Mouse (Mus musculus): ENCODE data around the gene Snx12. TPM values are rescaled to one million over a fixed set of nuclear protein-coding genes. Genes with fewer than 3 reads are reported as not detected.

Gene Snx12
- polyA plus RNA-seq (2014; fragmentation: Illumina TruSeq; extraction: RNeasy Lipid Tissue Mini Kit (QIAGEN cat#74804); ENCODE audit: low read depth, low replicate concordance) = 5.6 TPM

DNA sequence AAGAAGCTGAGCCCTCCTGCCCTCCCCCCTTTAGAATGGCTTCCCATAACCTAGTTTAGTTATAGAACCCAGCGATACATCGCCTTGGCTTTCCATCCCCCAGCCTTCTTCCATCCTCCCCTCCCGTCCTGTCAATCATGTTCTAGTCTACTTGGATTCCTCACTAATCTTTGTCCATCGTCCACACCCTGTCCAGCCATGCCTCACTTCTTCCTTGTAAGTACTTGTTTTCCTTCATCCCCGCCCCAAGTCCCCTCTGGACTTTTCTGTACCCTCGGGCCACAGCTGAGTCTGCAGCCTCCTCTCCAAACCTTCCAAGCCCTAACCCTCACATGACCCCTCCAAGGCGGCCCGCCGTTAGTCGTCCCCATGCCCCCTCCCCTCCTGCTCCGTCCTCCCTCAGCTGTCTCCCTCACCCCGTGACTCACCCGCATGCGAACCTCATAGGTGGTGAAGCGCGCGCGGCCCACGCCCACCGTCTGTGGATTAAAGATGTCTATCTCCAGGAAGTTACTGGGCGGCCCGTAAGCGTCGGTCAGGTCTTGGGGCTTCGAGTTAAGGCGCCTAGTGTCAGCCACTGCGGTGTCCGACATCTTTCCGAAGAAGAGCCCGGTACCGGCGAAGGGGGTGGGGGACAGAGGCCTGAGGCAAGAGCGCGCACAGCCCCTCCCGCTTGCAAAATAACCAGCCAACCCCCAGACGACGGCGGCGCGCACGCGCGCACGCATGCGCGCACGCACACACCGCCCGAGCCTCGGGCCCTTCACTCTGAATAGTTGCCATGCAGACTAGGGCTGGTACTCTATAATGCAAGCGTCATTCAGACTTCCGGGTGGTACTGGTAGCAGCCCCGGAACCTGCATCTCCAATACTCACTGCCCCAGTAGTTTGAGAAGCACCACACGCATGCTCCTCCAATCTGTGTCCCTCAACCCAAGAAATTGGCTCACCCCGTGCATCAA, at the start of gene Snx12:
Gene Snx12, minus strand, starts transcription at position 730 of the 962 bp plus-strand sequence.

DNA sequence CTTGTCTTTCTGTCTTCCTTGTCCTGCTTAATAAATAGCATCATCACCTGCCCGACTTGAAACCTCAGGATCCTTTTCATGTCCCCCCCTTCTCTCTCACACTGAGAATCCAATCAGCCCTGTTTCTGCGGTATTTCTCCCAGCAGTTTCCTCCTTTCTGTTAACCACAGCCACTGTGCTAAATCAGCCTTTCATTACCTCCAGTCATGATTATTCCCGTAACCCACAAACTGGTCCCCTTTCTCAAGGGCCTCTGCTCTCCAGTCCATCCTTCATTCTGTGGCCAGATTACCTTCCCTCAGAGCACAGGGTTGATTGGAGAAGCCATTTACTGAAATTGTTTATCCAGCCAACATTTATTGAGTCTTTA, 46.4 kb upstream of the Snx12 start, which contains the start of gene Gm20489:
Gene Gm20489, minus strand, starts transcription at position 269 of the 370 bp plus-strand sequence.

DNA sequence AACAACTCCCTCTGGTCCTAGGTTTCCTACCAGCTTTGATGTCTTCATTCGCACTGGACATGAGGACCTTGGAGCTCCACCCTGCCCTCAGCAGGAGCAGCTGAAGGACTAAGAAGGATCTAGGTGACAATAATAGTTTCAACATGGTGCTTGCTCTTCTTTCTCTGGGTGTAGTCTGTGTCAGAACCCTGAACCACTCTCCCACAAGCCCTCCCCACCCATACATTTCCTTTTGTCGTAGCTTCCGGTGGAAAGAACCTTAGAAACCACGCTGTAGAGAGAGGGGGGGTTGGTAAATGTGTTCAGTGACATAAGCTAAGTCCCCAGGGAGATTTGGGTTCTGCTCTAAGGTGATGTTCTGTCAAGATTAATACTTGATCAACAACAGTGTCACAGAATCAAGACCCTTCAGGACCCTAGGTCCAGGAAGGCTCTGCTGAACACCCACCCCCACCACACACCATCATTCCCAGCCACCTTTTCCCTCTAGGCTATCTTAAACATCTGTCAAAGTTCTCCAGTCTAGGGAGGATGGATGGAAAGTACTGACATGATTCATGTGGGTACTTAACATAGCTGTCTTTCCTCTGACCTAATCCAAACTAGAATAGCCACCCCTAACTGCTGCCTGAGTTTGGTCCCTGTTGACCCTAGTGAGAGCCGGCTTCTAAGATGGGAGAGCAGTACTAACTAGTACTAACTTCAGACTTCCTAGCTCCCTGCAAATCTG, 45.8 kb upstream of the Snx12 start, which contains the start of gene Il2rg:
Gene Il2rg, minus strand, starts transcription at position 231 of the 730 bp plus-strand sequence.

DNA sequence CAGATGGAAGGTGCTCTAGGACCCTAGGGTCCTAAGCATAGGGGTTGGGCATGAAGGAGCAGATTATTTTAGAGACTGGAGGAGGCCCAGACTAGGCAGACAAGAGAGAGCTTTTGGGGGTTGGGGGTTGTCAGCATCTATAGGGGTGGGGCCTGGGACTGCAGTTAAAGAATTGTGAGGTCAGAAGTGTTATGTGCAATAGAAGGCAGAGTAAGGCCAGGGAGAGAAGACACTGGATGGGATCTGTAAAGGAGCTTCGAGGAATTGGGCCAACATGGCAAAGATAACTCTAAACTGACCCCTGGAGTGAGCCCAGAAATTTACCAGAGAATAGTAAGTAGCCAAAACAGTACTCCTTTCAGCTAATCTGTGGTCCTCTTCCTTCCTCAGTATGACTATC, 41.5 kb upstream of the Snx12 start, which contains the start of gene Gm614:
Gene Gm614, minus strand, starts transcription at position 101 of the 400 bp plus-strand sequence.

DNA sequence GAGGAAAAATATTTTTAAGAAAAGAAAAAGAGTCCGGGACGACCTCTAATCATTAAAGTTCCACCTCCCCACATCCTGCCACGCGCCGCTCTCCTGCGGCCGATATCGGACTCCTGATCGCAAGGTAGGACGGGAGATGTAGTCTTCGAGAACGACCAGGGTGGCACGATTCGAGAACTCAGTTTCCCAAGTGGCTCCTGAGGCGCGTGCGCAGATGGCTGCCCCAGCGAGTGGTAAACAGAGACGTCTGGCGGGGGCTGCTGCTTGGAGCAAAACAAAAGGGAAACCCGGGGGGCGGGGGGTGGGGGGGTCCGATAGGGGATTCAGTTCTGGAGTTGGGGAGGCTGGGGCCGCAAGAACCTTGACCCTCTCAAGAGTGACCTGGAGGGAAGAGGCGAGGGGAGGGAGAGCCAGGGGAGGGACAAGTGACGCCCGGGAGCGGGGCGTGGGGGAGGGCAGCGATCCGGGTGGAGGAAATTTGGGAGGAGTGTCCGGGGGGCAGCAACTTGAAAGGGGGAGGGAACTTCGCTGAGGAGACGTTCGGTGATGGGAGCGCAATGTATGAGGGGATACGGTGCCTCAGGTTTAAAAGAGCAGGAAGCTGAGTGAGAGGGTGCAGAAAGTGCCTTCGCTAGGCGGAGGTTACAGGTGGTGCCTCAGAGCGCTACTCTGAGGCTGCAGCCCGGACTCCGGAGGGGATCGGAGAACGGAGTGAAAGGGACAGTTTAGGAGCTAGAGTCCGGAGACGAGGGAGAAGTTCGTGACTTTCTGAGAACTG, 31.8 kb upstream of the Snx12 start, which contains the start of gene Foxo4:
Gene Foxo4, plus strand, starts transcription at position 577 of the 778 bp plus-strand sequence.

DNA sequence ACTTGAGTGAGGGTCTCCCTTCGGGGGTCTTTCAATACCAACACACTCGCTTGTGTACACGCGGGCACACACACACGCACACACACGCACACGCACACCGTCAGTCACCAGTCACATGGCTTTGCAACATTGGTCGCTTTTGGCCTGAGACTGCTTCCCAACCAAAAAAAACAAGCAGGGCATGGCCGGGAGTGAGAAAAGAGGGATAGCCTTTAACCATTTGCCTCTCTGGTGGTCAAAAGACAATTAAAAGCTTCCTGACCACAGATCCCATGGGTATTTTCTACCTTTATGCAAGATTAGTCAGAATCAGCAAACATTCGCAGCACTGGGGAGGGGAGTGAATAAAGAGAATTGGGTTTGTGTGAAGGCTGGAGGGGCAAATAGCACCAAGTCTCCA, 136.4 kb downstream of the Snx12 start, which contains the start of gene Slc7a3:
Gene Slc7a3, minus strand, starts transcription at position 101 of the 400 bp plus-strand sequence.

DNA sequence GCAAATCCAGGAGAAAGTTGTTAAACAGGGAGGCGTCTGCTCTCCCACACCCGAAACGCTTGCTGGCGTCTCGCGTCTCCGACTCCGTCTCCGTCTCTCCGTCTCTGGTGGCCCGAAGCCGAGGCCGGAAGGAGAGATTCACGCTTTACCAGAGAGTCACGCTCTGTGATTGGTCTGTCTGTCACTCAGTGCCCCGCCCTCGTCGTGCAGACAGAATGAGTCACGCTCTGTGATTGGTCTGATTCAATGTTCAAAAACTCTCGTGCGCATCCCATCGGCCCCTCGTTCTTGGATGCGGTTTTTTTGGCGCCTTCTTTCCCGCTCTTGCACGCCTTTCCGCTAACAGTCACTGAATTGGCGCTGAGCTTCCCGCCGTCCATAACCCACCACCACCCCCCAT, 162.8 kb downstream of the Snx12 start, which contains the start of gene Tex11:
Gene Tex11, minus strand, starts transcription at position 127 of the 400 bp plus-strand sequence.

Other genes starting within 250 kb of the Snx12 start
- 36.3 TPM for gene Tex11, start 162.9 kb downstream of the Snx12 start, polyA plus RNA-seq (2014; fragmentation: Illumina TruSeq; extraction: RNeasy Lipid Tissue Mini Kit (QIAGEN cat#74804); ENCODE audit: low read depth, low replicate concordance)
- 0.66 TPM for gene Slc7a3, start 136.5 kb downstream of the Snx12 start, polyA plus RNA-seq (2014; fragmentation: Illumina TruSeq; extraction: RNeasy Lipid Tissue Mini Kit (QIAGEN cat#74804); ENCODE audit: low read depth, low replicate concordance)
- gene Foxo4, start 32.0 kb upstream of the Snx12 start, polyA plus RNA-seq (2014; fragmentation: Illumina TruSeq; extraction: RNeasy Lipid Tissue Mini Kit (QIAGEN cat#74804); ENCODE audit: low read depth, low replicate concordance) = 2.2 TPM
- gene Gm614, start 41.4 kb upstream of the Snx12 start, polyA plus RNA-seq (2014; fragmentation: Illumina TruSeq; extraction: RNeasy Lipid Tissue Mini Kit (QIAGEN cat#74804); ENCODE audit: low read depth, low replicate concordance) = 299 TPM
- 0.48 TPM for gene Il2rg, start 45.7 kb upstream of the Snx12 start, polyA plus RNA-seq (2014; fragmentation: Illumina TruSeq; extraction: RNeasy Lipid Tissue Mini Kit (QIAGEN cat#74804); ENCODE audit: low read depth, low replicate concordance)
- 0.45 TPM for gene Gm20489, start 46.5 kb upstream of the Snx12 start, polyA plus RNA-seq (2014; fragmentation: Illumina TruSeq; extraction: RNeasy Lipid Tissue Mini Kit (QIAGEN cat#74804); ENCODE audit: low read depth, low replicate concordance)
- 4.1 TPM for gene Med12, start 51.5 kb upstream of the Snx12 start, polyA plus RNA-seq (2014; fragmentation: Illumina TruSeq; extraction: RNeasy Lipid Tissue Mini Kit (QIAGEN cat#74804); ENCODE audit: low read depth, low replicate concordance)
- gene Nlgn3, start 76.6 kb upstream of the Snx12 start, polyA plus RNA-seq (2014; fragmentation: Illumina TruSeq; extraction: RNeasy Lipid Tissue Mini Kit (QIAGEN cat#74804); ENCODE audit: low read depth, low replicate concordance) = 0.06 TPM
- gene Gjb1, start 153.8 kb upstream of the Snx12 start, polyA plus RNA-seq (2014; fragmentation: Illumina TruSeq; extraction: RNeasy Lipid Tissue Mini Kit (QIAGEN cat#74804); ENCODE audit: low read depth, low replicate concordance) = not detected
- gene Zmym3, start 198.3 kb upstream of the Snx12 start, polyA plus RNA-seq (2014; fragmentation: Illumina TruSeq; extraction: RNeasy Lipid Tissue Mini Kit (QIAGEN cat#74804); ENCODE audit: low read depth, low replicate concordance) = 32.1 TPM
- gene Nono, start 206.8 kb upstream of the Snx12 start, polyA plus RNA-seq (2014; fragmentation: Illumina TruSeq; extraction: RNeasy Lipid Tissue Mini Kit (QIAGEN cat#74804); ENCODE audit: low read depth, low replicate concordance) = 31.0 TPM
- not detected for gene Itgb1bp2, start 226.5 kb upstream of the Snx12 start, polyA plus RNA-seq (2014; fragmentation: Illumina TruSeq; extraction: RNeasy Lipid Tissue Mini Kit (QIAGEN cat#74804); ENCODE audit: low read depth, low replicate concordance)